Mouse (Mus musculus) forebrain, postnatal 0 days (tissue): Measurements from ENCODE around the gene Gpr143. TPM values are rescaled to one million over a fixed set of nuclear protein-coding genes. Genes with fewer than 3 reads are reported as not detected.

Experiments used
- ATAC-seq: fragments of 200-750 bp; cut with Nextera tagmentation; 2 replicates; pipeline ENCODE4 v1.8.0; 2017; ENCODE audit warnings: mild to moderate bottlenecking, moderate library complexity
- DNase-seq: peaks from one replicate; pipeline ENCODE4 v3.0.0-alpha.2; 2015
- H3K27ac ChIP-seq: fragments of 300-500 bp; sonication (generic); 2 replicates; pipeline ENCODE4 v1.5.1; 2014; ENCODE audit warnings: low read depth, mild to moderate bottlenecking, antibody characterized with exemption, low read length, moderate library complexity, mixed read lengths
- H3K27me3 ChIP-seq: fragments of 300-500 bp; sonication (generic); 2 replicates; pipeline ENCODE4 v1.6.1; 2014; ENCODE audit warnings: mild to moderate bottlenecking, low read length, mixed read lengths; ENCODE audit not compliant: insufficient read depth
- H3K36me3 ChIP-seq: fragments of 300-500 bp; sonication (generic); 2 replicates; pipeline ENCODE4 v1.6.1; 2014; ENCODE audit warnings: mild to moderate bottlenecking, moderate library complexity; ENCODE audit not compliant: insufficient read depth
- H3K4me1 ChIP-seq: fragments of 300-500 bp; sonication (generic); 2 replicates; pipeline ENCODE4 v1.6.1; 2014; ENCODE audit warnings: antibody characterized with exemption; ENCODE audit not compliant: insufficient read depth
- H3K4me2 ChIP-seq: fragments of 300-500 bp; sonication (generic); 2 replicates; pipeline ENCODE4 v1.6.1; 2014; ENCODE audit warnings: low read depth, mild to moderate bottlenecking, moderate library complexity
- H3K4me3 ChIP-seq: fragments of 300-500 bp; sonication (generic); 2 replicates; pipeline ENCODE4 v1.5.1; 2014; ENCODE audit warnings: low read depth, low read length, mixed read lengths
- H3K9ac ChIP-seq: fragments of 300-500 bp; sonication (generic); 2 replicates; pipeline ENCODE4 v1.6.1; 2014; ENCODE audit warnings: mild to moderate bottlenecking
- H3K9me3 ChIP-seq: fragments of 300-500 bp; sonication (generic); 2 replicates; pipeline ENCODE4 v1.6.1; 2016; ENCODE audit warnings: low read length
- CTCF ChIP-seq: sonication (generic); IDR thresholded peaks from 2 replicates; pipeline ENCODE4 v1.5.1; 2016; ENCODE audit warnings: antibody characterized with exemption, control low read depth, low read depth
- WGBS: fragments of 180-500 bp; shearing (Covaris S2); extraction: QIAGEN DNeasy Blood & Tissue Kit; methylation state at CpG from one replicate; pipeline ENCODE4 v1.1.7; 2014; 5-methylcytosine and 5-hydroxymethylcytosine counted together
- polyA plus RNA-seq: library from polyadenylated mRNA; unstranded; fragments of >200 nt; fragmentation: Nextera tagmentation; extraction: Ambion mirVana; gene quantifications from 2 replicates; pipeline ENCODE4 v1.2.1, GENCODE M21; 2015
- total RNA-seq: library from RNA; depleted of rRNA; stranded (reverse); fragments of >200 nt; gene quantifications from 2 replicates; pipeline ENCODE4 v1.2.3, GENCODE M21; 2014; rRNA removed

Gpr143 gene
- not detected in 2 replicates for total RNA-seq
- 0.18 TPM in 1 of 2 replicates, not detected in the other for polyA plus RNA-seq

DNA sequence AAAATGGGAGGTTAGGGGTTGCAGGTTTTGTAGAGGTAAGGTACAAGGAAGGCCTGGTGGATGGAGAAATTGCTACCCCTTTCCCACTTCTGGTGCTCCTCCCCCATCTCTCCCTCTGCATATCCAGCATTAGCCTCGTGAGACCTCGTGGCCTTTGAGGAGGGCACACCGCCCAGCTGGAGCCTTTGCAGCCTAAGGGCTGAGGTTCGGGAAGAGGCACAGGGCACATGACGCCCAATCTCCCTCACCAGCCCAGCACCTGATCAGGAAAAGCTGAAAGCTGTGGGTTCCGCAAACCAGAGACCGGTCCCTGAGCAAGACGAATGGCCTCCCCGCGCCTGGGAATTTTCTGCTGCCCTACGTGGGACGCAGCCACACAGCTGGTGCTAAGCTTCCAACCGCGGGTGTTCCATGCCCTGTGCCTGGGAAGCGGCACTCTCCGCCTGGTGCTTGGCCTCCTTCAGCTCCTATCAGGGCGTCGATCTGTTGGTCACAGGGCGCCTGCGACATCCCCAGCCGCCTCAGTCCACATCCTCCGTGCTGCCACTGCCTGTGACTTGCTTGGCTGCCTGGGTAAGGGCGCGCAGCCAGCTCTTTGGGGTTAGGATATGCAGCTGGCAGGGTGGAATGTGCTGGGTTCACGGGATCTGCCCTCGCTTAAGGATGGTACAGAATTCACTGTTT is at the start of gene Gpr143:
Gpr143 (plus strand) TSS at position 202 of the 684 bp plus-strand sequence.
- Histone ChIP-seq H3K27me3 (no peaks in the 10 kb centered on the region), H3K9ac (peak within 1 kb of the TSS; percentile 22; the same call in 1 of the 2 replicates), H3K36me3 (no peaks in the 10 kb centered on the region), H3K9me3 (no peaks in the 10 kb centered on the region), H3K4me3 (peak within 1 kb of the TSS; percentile 14), H3K4me1 (no peaks in the 10 kb centered on the region), H3K4me2 (peak within 1 kb of the TSS; percentile 40), H3K27ac (no peak within 1 kb of the TSS)
- WGBS = 35% methylated on average over 26 of the region's 26 CpGs
- ATAC-seq (peak; percentile 48), DNase-seq (peak; percentile 1)
- TF ChIP-seq CTCF = no peak

DNA sequence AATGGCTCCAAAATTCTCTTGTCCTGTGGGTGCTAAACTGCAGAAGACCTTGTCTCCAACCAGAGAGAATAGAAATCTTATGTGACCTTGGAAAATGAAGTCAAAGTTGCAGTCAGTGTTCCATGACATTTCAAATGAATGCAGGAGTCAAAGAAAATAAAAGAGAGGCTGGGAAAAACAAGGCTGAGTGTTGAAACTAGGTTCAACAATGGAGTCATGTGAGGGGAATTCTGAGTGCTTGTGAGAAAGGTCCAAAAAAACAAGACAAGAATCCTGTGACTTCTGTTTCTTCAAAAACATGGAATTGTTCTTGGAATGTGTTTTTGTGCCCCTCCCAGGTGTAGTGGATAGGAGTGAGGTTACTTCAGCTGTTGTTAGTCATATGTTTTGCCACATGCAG is 46.4 kb upstream of the Gpr143 start:
- H3K27ac ChIP-seq = no peak overlapping the region
- no peak overlapping the region for H3K9ac ChIP-seq
- no peaks in the 10 kb centered on the region for H3K36me3 ChIP-seq
- H3K9me3 ChIP-seq = no peaks in the 10 kb centered on the region
- DNase-seq (no peak), ATAC-seq (no peak)
- TF ChIP-seq CTCF = no peak
- no peaks in the 10 kb centered on the region for H3K4me1 ChIP-seq
- H3K4me2 ChIP-seq = no peak overlapping the region
- no peak overlapping the region for H3K4me3 ChIP-seq
- H3K27me3 ChIP-seq = no peaks in the 10 kb centered on the region

DNA sequence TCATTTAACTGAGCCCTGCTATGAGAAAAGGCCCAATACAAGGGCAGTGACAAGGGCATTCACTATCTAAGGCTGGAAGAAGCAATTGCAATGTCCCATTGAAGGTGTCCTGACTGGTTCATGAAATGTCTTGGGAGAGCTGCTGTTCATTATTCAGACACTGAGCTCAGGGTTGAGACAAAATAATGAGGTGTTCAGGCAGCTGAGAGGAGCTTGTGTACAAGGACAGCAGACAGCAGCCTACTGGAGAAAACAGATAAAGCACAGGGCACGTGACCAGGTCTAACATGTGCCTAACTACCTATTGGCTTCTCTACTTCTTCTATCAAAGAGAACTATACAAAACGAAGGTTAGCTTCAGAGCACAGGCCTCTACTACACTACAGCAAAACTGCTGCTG is 43.5 kb upstream of the Gpr143 start:
- H3K9me3 ChIP-seq = no peaks in the 10 kb centered on the region
- no peak for DNase-seq

DNA sequence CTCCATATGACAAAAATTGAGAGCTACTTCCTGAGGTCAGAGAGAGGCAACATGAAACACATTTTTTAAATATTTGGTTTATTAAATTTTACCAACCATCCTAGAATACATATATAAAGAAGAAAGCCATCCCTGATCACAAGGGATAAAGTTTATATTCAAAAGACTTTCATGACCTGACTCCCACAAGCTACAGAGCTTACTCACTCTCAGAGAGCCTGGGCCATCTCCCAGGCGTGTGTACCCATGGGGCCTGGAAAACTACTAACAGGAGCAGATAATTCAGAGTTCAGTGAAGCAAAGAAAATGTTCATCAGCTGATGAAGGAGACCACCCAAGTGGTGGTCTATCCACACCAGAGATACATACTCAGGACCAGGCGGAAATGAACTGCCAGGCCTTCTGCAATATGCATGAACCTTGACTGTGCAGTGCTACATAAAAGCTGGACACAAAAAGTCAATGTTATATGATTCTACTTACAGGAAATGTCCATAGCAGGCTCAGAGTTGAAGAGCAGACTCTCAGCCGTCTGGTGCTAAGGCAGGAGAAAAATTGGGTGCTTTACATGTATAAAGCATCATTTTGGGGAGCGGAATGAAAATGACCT is 42.9 kb upstream of the Gpr143 start:
- TF ChIP-seq CTCF = no peak
- Histone ChIP-seq H3K9ac (no peak overlapping the region), H3K27ac (no peak overlapping the region), H3K4me3 (no peak overlapping the region), H3K4me2 (no peak overlapping the region), H3K36me3 (no peaks in the 10 kb centered on the region), H3K9me3 (no peaks in the 10 kb centered on the region), H3K27me3 (no peaks in the 10 kb centered on the region), H3K4me1 (no peaks in the 10 kb centered on the region)
- DNase-seq (no peak), ATAC-seq (no peak)
- 72% methylated on average over 4 of the region's 4 CpGs for WGBS

More for the DNA sequence above, 43.5 kb upstream of the Gpr143 start:
- no peak for ATAC-seq
- Histone ChIP-seq H3K4me3 (no peak overlapping the region), H3K27ac (no peak overlapping the region), H3K36me3 (no peaks in the 10 kb centered on the region), H3K4me1 (no peaks in the 10 kb centered on the region), H3K9ac (no peak overlapping the region), H3K4me2 (no peak overlapping the region), H3K27me3 (no peaks in the 10 kb centered on the region)
- 59% methylated on average over 2 of the region's 2 CpGs for WGBS
- no peak for TF ChIP-seq CTCF

DNA sequence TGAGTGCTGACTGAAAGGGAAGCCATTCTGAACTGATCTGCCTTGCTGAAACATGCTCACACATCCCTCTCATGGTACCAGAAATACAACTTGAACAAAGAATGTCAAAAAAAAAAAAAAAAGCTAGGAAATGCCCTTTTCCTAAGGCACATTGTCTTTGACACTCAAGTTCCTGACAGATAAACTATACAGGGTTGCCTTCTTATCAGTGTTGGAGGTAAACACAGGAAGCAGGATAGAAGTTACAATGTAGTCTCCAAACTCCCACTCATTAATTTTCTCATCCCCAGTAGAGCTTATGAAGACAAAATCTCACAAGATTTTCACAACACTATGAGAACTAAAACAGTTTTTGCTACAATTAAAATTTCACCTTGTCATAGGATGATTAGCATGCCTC is 38.1 kb upstream of the Gpr143 start:
- TF ChIP-seq CTCF = no peak
- Histone ChIP-seq H3K27ac (no peak overlapping the region), H3K4me3 (no peak overlapping the region), H3K9me3 (no peaks in the 10 kb centered on the region), H3K36me3 (no peaks in the 10 kb centered on the region), H3K4me2 (no peak overlapping the region), H3K9ac (no peak overlapping the region), H3K27me3 (no peaks in the 10 kb centered on the region), H3K4me1 (no peaks in the 10 kb centered on the region)
- DNase-seq (no peak), ATAC-seq (no peak)

DNA sequence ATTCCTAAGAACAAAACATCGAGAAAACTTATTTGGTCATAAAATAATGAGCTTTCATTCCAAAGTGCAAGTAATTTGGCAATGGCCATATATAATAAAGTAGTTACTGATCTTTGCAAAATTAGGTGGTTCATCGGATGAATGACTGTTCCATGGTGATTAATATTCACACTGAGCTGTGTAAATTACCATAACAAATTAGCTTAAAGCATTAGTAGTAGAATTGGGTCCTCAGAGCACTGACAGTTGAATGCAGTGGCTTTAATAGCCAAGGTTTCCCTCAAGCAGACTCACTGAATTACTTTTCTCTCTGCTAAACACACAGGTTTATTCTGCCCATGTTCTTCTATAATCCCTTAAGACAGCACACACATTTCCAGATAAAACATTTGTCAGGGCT is 35.8 kb upstream of the Gpr143 start:
- H3K27me3 ChIP-seq = no peaks in the 10 kb centered on the region
- TF ChIP-seq CTCF = no peak
- no peak overlapping the region for H3K4me3 ChIP-seq
- DNase-seq (no peak), ATAC-seq (no peak)
- H3K27ac ChIP-seq = no peak overlapping the region
- no peaks in the 10 kb centered on the region for H3K4me1 ChIP-seq
- WGBS = 39% methylated on average over 2 of the region's 2 CpGs
- no peak overlapping the region for H3K4me2 ChIP-seq
- no peak overlapping the region for H3K9ac ChIP-seq
- no peaks in the 10 kb centered on the region for H3K36me3 ChIP-seq
- H3K9me3 ChIP-seq = no peaks in the 10 kb centered on the region

DNA sequence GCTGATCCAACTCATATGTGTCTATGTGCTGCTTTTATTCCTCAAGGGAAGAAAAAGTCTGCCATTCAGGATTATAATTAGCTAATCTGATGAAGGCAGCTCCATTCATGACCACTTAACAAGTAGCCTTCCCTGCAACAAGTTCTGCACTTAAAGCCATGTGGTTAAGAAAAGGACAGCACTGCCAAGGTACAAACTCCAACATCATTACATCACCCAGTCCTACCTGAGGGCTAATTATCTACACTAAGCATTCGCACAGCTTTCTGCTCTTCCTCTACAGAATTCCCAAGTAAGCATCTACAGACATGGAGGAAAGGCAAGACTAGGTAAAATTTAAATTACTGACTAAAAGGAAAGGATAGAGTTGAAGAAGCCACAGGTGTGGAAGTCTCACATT is 25.9 kb upstream of the Gpr143 start:
- no peaks in the 10 kb centered on the region for H3K36me3 ChIP-seq
- H3K4me3 ChIP-seq = no peak overlapping the region
- DNase-seq (no peak), ATAC-seq (no peak)
- no peaks in the 10 kb centered on the region for H3K4me1 ChIP-seq
- no peak overlapping the region for H3K4me2 ChIP-seq
- WGBS = 77% methylated on average over 1 of the region's 1 CpGs
- no peaks in the 10 kb centered on the region for H3K27me3 ChIP-seq
- no peak overlapping the region for H3K27ac ChIP-seq
- no peak overlapping the region for H3K9ac ChIP-seq
- no peaks in the 10 kb centered on the region for H3K9me3 ChIP-seq
- TF ChIP-seq CTCF = no peak
